Mouse (Mus musculus) heart, postnatal 36 days (tissue): Measurements from ENCODE around the gene Osr1. TPM values are rescaled to one million over a fixed set of nuclear protein-coding genes. Genes with fewer than 3 reads are reported as not detected.
A peak's percentile ranks its signal among the peaks of the same experiment; 100 is the strongest.

Experiments used
- DNase-seq, 2 experiments: peaks; one replicate each; pipeline ENCODE4 v3.0.0; 2021 to 2022
- intact Hi-C: fragments of 180-260 bp; cut with DNase I; formaldehyde crosslinking; loops from one replicate; pipeline ENCODE4 v1.15.1; 2025
- total RNA-seq, 2 experiments: library from RNA; stranded (reverse); gene quantifications; 2 replicates each; pipeline ENCODE4 v1.2.3; 2021

The Osr1 gene
- 1 to 10 TPM; 4.3 to 6.5 TPM for total RNA-seq

- intact Hi-C loops: loop anchor here (1.0 to 10.0 kb wide), 7 partner anchors 323 to 1017 kb away; partner anchors contain the start of gene Rdh14
- DNase-seq: peak; percentile 76 to 80
These were observed at the start of gene Osr1 for GRCm38 (mm10) chr12:9569971-9570370. Gene Osr1, plus strand, starts transcription at chr12:9570116.

GRCm38 (mm10) chr12:9550328-9550727, 19.6 kb upstream of the Osr1 start:
- intact Hi-C loops: no loop called here
- no peak for DNase-seq

GRCm38 (mm10) chr12:9564956-9565355, 5.0 kb upstream of the Osr1 start:
- no peak for DNase-seq
- intact Hi-C loops: no loop called here

GRCm38 (mm10) chr12:9570496-9570995, 630 bp downstream of the Osr1 start:
- peak in 1 of 2 experiments; percentile 33 for DNase-seq
- intact Hi-C loops: loop anchor here (1.0 to 10.0 kb wide), 7 partner anchors 323 to 1017 kb away; partner anchors contain the start of gene Rdh14

GRCm38 (mm10) chr12:9571276-9571940, 1.5 kb downstream of the Osr1 start:
- intact Hi-C loops: loop anchor here (1.0 to 10.0 kb wide), 5 partner anchors 324 to 1016 kb away; no protein-coding TSS in a partner anchor
- no peak for DNase-seq

GRCm38 (mm10) chr12:9572022-9572421, 2.1 kb downstream of the Osr1 start:
- intact Hi-C loops: loop anchor here (5.0 to 10.0 kb wide), 4 partner anchors 325 to 1015 kb away; no protein-coding TSS in a partner anchor
- no peak for DNase-seq

GRCm38 (mm10) chr12:9573682-9574081, 3.8 kb downstream of the Osr1 start:
- DNase-seq: no peak
- intact Hi-C loops: loop anchor here (5.0 to 10.0 kb wide), 4 partner anchors 326 to 1014 kb away; no protein-coding TSS in a partner anchor

GRCm38 (mm10) chr12:9574244-9574871, 4.4 kb downstream of the Osr1 start:
- peak; percentile 52 to 70 for DNase-seq
- intact Hi-C loops: loop anchor here (5.0 to 10.0 kb wide), 4 partner anchors 327 to 1013 kb away; no protein-coding TSS in a partner anchor

GRCm38 (mm10) chr12:9575158-9576042, 5.5 kb downstream of the Osr1 start:
- no peak for DNase-seq
- intact Hi-C loops: loop anchor here (10.0 kb wide), 1 partner anchor 349 kb away; no protein-coding TSS in a partner anchor

- DNase-seq: no peak
- intact Hi-C loops: loop anchor here (10.0 kb wide), 1 partner anchor 349 kb away; no protein-coding TSS in a partner anchor
These were observed 6.2 kb downstream of the Osr1 start for GRCm38 (mm10) chr12:9576043-9576538.

GRCm38 (mm10) chr12:9577610-9578009, 7.7 kb downstream of the Osr1 start:
- no peak for DNase-seq
- intact Hi-C loops: loop anchor here (10.0 kb wide), 1 partner anchor 347 kb away; no protein-coding TSS in a partner anchor

GRCm38 (mm10) chr12:9578591-9578990, 8.7 kb downstream of the Osr1 start:
- intact Hi-C loops: loop anchor here (10.0 kb wide), 1 partner anchor 346 kb away; no protein-coding TSS in a partner anchor
- DNase-seq: no peak

- no peak for DNase-seq
- intact Hi-C loops: loop anchor here (10.0 kb wide), 1 partner anchor 345 kb away; no protein-coding TSS in a partner anchor
These were observed 9.6 kb downstream of the Osr1 start for GRCm38 (mm10) chr12:9579301-9580030.

GRCm38 (mm10) chr12:9580041-9580905, 10.4 kb downstream of the Osr1 start:
- intact Hi-C loops: no loop called here
- DNase-seq: peak in 1 of 2 experiments; percentile 43

GRCm38 (mm10) chr12:9581011-9581410, 11.1 kb downstream of the Osr1 start:
- no peak for DNase-seq
- intact Hi-C loops: no loop called here

GRCm38 (mm10) chr12:9581506-9581905, 11.6 kb downstream of the Osr1 start:
- intact Hi-C loops: no loop called here
- DNase-seq: no peak

GRCm38 (mm10) chr12:9582248-9582995, 12.5 kb downstream of the Osr1 start:
- intact Hi-C loops: no loop called here
- DNase-seq: no peak

GRCm38 (mm10) chr12:9583380-9583779, 13.5 kb downstream of the Osr1 start:
- intact Hi-C loops: no loop called here
- no peak for DNase-seq
